Mouse (Mus musculus) limb, embryonic 15.5 days (tissue): ENCODE measurements around the gene Ywhaq. TPM values are rescaled to one million over a fixed set of nuclear protein-coding genes. Genes with fewer than 3 reads are reported as not detected.

Experiments used
- ATAC-seq: fragments of 200-750 bp; cut with Nextera tagmentation; 2 replicates; pipeline ENCODE4 v1.8.0; 2017; ENCODE audit warnings: low read depth, moderate TSS enrichment; ENCODE audit not compliant: insufficient number of reproducible peaks, low FRiP score, low TSS enrichment
- H3K27ac ChIP-seq: fragments of 300-500 bp; sonication (generic); 2 replicates; pipeline ENCODE4 v1.5.1; 2015; ENCODE audit warnings: moderate library complexity, mild to moderate bottlenecking, inconsistent platforms
- H3K27me3 ChIP-seq: fragments of 300-500 bp; sonication (generic); 2 replicates; pipeline ENCODE4 v1.6.1; 2015; ENCODE audit warnings: inconsistent platforms
- H3K36me3 ChIP-seq: fragments of 300-500 bp; sonication (generic); 2 replicates; pipeline ENCODE4 v1.6.1; 2015; ENCODE audit warnings: inconsistent platforms
- H3K4me1 ChIP-seq: fragments of 300-500 bp; sonication (generic); 2 replicates; pipeline ENCODE4 v1.6.1; 2015; ENCODE audit warnings: inconsistent platforms
- H3K4me2 ChIP-seq: fragments of 300-500 bp; sonication (generic); 2 replicates; pipeline ENCODE4 v1.6.1; 2015; ENCODE audit warnings: mild to moderate bottlenecking, inconsistent platforms
- H3K4me3 ChIP-seq: fragments of 300-500 bp; sonication (generic); 2 replicates; pipeline ENCODE4 v1.5.1; 2015; ENCODE audit warnings: mild to moderate bottlenecking, inconsistent platforms
- H3K9ac ChIP-seq: fragments of 300-500 bp; sonication (generic); 2 replicates; pipeline ENCODE4 v1.6.1; 2015; ENCODE audit warnings: inconsistent platforms
- H3K9me3 ChIP-seq: fragments of 300-500 bp; sonication (generic); 2 replicates; pipeline ENCODE4 v1.6.1; 2016; ENCODE audit warnings: inconsistent platforms
- WGBS: fragments of 180-500 bp; shearing (Covaris S2); methylation state at CpG from one replicate; pipeline ENCODE4 v1.1.7; 2015; 5-methylcytosine and 5-hydroxymethylcytosine counted together
- polyA plus RNA-seq: library from polyadenylated mRNA; unstranded; fragments of >200 nt; fragmentation: Nextera tagmentation; extraction: Ambion mirVana; gene quantifications from 2 replicates; pipeline ENCODE4 v1.2.1, GENCODE M21; 2015

The Ywhaq gene
- 499 and 519 TPM in 2 replicates for polyA plus RNA-seq

DNA sequence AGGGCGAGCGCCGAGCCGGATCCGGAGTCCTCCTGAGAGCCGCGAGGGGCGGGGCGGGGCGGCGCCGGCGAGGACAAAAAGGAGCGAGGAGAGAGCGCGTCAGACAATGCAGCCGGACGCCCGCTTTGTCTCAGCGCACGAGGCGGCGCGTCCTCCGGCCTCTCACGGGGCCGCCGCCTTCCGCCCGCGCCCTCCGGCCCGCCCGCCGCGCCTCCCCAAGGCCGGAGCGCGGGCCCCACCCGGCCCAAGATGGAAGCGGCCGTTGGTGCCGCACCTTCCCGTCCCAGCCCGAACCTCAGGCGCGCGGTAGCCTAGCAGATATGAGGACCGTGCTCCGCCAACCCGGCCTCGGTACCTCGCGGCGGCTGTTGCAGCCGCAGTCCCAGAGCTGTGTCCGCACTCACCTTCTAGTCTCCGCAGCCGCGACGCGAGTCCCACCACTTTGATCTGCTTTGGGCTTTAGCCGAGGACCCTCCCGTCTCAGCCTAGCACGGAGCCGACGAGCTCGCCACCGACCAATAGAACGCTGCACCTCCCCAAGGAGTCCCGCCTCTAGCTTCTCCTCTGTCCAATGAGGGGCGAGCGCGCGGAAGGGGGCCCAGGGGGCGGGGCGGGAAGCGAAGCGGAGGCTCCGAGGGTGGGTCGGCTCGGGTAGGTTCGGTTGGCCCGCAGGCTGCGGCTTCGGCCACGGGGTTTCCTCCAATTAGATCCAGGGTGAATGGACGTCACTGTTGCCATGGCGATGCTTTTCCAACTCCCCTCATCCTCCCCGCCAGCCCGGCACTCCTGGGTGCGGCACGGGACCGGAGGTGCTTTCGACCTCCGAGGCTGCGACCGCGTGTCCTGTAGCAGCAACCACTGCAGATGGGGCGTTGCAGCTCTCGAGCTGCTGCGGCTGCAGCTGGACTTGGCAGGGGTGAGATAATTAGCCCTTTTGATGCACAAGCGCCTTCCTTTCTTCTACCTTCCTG is at the start of gene Ywhaq:
Gene Ywhaq, minus strand, starts transcription at position 538 of the 971 bp plus-strand sequence.
- H3K9me3 ChIP-seq = no peaks in the 10 kb centered on the region; the same call in 1 of the 2 replicates
- H3K27me3 ChIP-seq = no peaks in the 10 kb centered on the region
- H3K4me3 ChIP-seq = peak within 1 kb of the TSS; percentile 91
- peak; percentile 100 for ATAC-seq
- H3K9ac ChIP-seq = peak within 1 kb of the TSS; percentile 90
- H3K4me1 ChIP-seq = peaks cover 21% of the 10 kb centered on the region
- WGBS = under 1% methylated on average over 85 of the region's 103 CpGs
- peak within 1 kb of the TSS; percentile 63 for H3K4me2 ChIP-seq
- peaks cover 25% of the 10 kb centered on the region for H3K36me3 ChIP-seq
- H3K27ac ChIP-seq = peak within 1 kb of the TSS; percentile 100

DNA sequence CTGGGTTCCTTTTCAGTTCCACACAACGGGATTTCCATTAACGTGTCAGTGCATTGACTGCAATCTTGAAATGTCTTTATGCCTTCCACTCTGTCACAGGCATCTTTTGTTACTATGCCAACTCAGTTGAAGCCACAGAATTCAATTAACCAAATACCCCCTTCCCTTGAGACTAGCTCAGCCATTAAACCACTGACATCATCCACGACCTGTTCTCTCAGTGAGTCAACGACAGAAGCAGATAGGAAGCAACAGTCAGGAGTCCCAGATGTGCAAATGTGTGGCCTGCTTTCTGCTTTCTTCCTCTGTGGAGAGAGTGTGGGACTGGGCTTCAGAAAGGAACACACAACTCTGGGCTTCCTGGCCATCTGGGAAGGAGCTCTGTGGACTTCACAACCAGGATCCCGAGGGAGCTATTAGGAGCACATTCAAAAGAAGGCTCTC is 46.0 kb upstream of the Ywhaq start:
- Histone ChIP-seq H3K4me2 (no peak overlapping the region), H3K9me3 (no peaks in the 10 kb centered on the region), H3K27ac (no peak overlapping the region), H3K4me1 (no peaks in the 10 kb centered on the region), H3K4me3 (no peak overlapping the region), H3K27me3 (no peaks in the 10 kb centered on the region), H3K9ac (no peak overlapping the region), H3K36me3 (no peaks in the 10 kb centered on the region)
- 52% methylated on average over 5 of the region's 5 CpGs for whole genome bisulfite sequencing
- ATAC-seq = no peak

DNA sequence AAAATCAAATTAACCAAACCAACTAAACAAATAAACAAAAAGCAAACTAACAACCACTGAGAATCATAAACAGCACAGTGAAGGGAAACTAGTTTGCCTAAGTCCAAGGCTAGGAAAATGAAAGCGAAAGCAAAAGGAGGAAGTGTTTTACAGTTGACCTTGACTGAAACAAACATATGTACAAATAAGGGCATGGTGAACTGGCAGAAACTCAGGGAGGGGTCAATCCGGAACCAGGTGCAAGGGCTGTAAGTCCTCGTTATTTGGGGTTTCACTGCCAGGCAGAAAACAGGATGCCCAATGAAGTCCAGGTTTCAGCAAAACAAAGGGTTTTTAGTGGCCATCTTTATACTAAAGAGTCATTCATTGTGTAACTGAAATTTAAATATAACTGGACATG is 45.2 kb upstream of the Ywhaq start:
- no peaks in the 10 kb centered on the region for H3K9me3 ChIP-seq
- H3K9ac ChIP-seq = no peak overlapping the region
- WGBS = 65% methylated on average over 3 of the region's 3 CpGs
- no peak overlapping the region for H3K4me3 ChIP-seq
- H3K4me1 ChIP-seq = no peaks in the 10 kb centered on the region
- no peak overlapping the region for H3K4me2 ChIP-seq
- no peak for ATAC-seq
- no peaks in the 10 kb centered on the region for H3K27me3 ChIP-seq
- H3K27ac ChIP-seq = no peak overlapping the region
- no peaks in the 10 kb centered on the region for H3K36me3 ChIP-seq

DNA sequence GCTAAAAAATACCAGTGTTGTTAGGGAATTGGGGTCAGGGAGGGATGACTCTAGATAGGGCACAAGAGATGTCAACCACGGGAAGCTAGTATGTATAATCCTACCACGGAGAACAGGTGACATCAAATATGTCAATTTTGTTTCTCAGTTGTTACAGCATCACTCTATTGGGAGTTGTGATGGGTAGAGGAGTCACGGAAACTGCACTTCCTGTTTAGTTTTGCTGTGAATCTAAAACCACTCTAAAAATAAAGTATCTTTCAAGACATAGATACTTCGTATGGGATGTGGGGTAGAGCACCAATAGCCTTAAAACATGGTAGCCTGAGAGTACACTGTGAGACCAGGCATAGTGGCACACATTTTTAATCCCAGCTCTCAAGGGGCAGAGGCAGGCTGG is 42.2 kb upstream of the Ywhaq start:
- 84% methylated on average over 4 of the region's 4 CpGs for WGBS
- Histone ChIP-seq H3K9me3 (no peaks in the 10 kb centered on the region), H3K27me3 (no peaks in the 10 kb centered on the region), H3K4me3 (no peak overlapping the region), H3K36me3 (no peaks in the 10 kb centered on the region), H3K4me2 (no peak overlapping the region), H3K4me1 (no peaks in the 10 kb centered on the region), H3K27ac (no peak overlapping the region), H3K9ac (no peak overlapping the region)
- no peak for ATAC-seq

DNA sequence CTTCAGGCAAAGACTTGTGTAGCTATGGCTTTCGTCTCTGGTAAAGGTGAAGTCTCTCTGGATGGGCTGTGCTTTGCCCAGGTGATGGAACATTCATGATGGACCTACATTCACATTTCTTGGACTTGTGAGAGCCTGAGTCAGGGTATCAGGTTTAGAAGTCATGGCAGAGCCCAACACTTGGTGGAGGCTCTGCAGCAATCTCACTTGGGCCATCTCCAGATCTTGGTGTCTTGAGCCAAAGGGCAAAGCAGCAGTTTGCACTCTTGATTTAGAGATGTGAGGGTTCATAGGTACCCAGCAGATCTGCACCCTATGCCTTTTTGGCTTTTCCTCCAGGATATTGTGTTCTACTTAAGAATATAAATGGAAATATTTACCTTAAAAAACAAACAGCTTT is 38.6 kb upstream of the Ywhaq start:
- Histone ChIP-seq H3K9me3 (no peaks in the 10 kb centered on the region), H3K9ac (no peak overlapping the region), H3K27me3 (no peaks in the 10 kb centered on the region), H3K4me1 (no peaks in the 10 kb centered on the region), H3K4me2 (no peak overlapping the region), H3K4me3 (no peak overlapping the region), H3K27ac (no peak overlapping the region), H3K36me3 (no peaks in the 10 kb centered on the region)
- ATAC-seq = no peak
- 85% methylated on average over 1 of the region's 1 CpGs for WGBS

DNA sequence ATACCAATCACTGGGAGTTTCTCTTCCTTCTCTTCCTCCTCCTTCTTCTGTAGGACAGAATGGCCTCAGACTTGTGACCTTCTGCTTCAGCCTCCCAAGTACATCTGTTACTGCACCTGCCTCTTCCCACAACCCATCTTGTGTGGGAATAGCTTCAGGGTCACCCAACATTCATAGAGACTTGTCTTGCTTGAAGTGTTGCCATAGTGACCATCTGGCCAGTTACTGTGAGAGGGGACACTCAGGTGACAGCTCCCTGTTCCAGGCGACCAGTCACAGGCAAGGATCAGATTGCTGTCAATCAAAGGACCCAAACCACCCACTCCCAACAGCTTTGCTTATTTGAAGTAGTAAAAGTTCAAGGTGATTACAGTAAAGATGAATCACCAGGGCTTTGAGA is 34.3 kb upstream of the Ywhaq start:
- Histone ChIP-seq H3K36me3 (no peaks in the 10 kb centered on the region), H3K4me2 (no peak overlapping the region), H3K9ac (no peak overlapping the region), H3K27ac (no peak overlapping the region), H3K4me3 (no peak overlapping the region), H3K9me3 (no peaks in the 10 kb centered on the region), H3K4me1 (0 out of 2 replicates have a peak, but pooled peaks cover 2% of the 10 kb centered on the region), H3K27me3 (no peaks in the 10 kb centered on the region)
- WGBS = 33% methylated on average over 1 of the region's 1 CpGs
- no peak for ATAC-seq

DNA sequence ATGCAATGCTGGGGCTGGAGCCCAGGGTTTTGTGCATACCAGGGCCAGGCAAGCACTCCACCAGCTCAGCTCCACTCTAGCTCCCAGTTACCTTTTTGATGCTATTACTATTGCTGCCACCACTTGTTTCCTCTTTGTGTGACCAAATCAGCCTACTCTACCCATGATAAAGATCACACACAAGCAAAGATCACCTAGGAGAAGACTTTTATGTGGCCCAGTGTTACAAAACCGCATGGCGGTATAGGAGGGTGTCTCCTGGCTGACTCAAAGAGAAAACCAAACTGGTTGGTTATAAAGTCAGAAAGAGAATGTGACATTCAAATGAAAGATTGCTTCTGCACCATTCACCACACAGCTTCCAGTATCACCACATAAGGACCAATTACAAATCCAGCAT is 33.9 kb upstream of the Ywhaq start:
- Histone ChIP-seq H3K4me1 (0 out of 2 replicates have a peak, but pooled peaks cover 2% of the 10 kb centered on the region), H3K36me3 (no peaks in the 10 kb centered on the region), H3K9ac (no peak overlapping the region), H3K9me3 (no peaks in the 10 kb centered on the region), H3K4me2 (no peak overlapping the region), H3K27me3 (no peaks in the 10 kb centered on the region), H3K27ac (no peak overlapping the region), H3K4me3 (no peak overlapping the region)
- 89% methylated on average over 2 of the region's 2 CpGs for WGBS
- ATAC-seq = no peak

DNA sequence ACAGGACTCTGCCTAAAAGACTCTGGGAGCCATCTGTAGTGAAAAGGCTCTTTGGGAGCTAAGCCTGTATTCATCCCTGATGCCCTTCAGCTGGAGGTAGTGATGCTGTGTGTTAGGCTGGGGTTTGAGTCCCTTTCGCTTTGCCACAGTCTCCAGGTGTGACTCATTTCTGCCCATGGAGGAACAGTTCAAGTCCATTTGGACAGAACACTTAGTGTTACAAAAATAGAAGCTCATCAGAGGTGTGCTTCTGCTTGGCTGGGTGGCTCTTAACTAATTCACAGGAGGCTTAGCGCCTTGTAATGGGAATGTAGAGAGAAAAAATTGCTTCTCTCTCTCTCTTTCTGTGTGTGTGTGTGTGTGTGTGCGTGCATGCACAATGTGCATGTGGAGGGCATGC is 26.3 kb upstream of the Ywhaq start:
- no peaks in the 10 kb centered on the region for H3K9me3 ChIP-seq
- H3K27ac ChIP-seq = no peak overlapping the region
- 89% methylated on average over 3 of the region's 3 CpGs for WGBS
- no peak overlapping the region for H3K4me2 ChIP-seq
- no peaks in the 10 kb centered on the region for H3K27me3 ChIP-seq
- no peak for ATAC-seq
- no peak overlapping the region for H3K9ac ChIP-seq
- H3K4me3 ChIP-seq = no peak overlapping the region
- no peaks in the 10 kb centered on the region for H3K36me3 ChIP-seq
- H3K4me1 ChIP-seq = 0 out of 2 replicates have a peak, but pooled peaks cover 2% of the 10 kb centered on the region

DNA sequence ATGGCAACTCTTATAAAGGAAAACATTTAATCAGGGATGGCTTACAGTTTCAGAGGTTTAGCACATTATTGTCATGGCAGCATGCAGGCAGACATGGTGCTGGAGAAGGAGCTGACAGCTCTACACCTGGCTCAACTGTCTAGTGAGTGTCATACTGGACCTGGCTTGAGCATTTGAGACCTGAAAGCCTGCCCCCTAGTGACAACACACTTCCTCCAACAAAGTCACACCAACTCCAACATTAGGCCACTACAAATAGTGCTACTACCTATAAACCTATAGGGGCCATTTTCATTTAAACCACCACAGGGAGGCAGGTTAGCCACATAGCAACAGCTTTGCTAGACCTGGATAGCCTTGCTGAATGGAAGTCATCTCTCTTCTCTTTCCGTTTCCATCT is 24.4 kb upstream of the Ywhaq start:
- no peak overlapping the region for H3K4me3 ChIP-seq
- H3K9ac ChIP-seq = no peak overlapping the region
- 92% methylated on average over 1 of the region's 1 CpGs for WGBS
- no peaks in the 10 kb centered on the region for H3K4me1 ChIP-seq
- no peak for ATAC-seq
- no peak overlapping the region for H3K4me2 ChIP-seq
- no peaks in the 10 kb centered on the region for H3K36me3 ChIP-seq
- H3K27me3 ChIP-seq = no peaks in the 10 kb centered on the region
- no peaks in the 10 kb centered on the region for H3K9me3 ChIP-seq
- H3K27ac ChIP-seq = no peak overlapping the region

DNA sequence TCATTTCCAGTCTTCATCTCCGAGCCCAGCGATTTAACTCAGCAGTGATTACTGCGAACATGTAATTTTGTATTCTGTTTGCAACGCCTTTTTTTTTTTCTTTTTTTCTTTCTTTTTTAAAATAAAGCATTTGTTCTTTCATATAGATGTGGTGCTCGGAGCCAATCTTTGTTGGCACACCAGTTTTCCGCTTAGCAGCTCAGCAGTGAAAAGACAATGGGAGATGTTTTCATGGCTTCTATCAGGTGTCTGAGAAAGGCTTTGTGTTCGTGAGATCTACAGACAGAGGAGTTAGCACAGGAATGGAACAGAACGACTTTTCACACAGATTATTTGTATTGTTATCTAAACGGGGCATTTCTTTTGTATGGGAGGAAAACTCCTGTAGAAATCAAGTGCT is 22.0 kb upstream of the Ywhaq start:
- Histone ChIP-seq H3K4me2 (no peak overlapping the region), H3K27me3 (no peaks in the 10 kb centered on the region), H3K4me1 (no peaks in the 10 kb centered on the region), H3K9ac (no peak overlapping the region), H3K4me3 (no peak overlapping the region), H3K27ac (no peak overlapping the region), H3K36me3 (no peaks in the 10 kb centered on the region), H3K9me3 (no peaks in the 10 kb centered on the region)
- ATAC-seq = no peak
- WGBS = 84% methylated on average over 9 of the region's 9 CpGs

DNA sequence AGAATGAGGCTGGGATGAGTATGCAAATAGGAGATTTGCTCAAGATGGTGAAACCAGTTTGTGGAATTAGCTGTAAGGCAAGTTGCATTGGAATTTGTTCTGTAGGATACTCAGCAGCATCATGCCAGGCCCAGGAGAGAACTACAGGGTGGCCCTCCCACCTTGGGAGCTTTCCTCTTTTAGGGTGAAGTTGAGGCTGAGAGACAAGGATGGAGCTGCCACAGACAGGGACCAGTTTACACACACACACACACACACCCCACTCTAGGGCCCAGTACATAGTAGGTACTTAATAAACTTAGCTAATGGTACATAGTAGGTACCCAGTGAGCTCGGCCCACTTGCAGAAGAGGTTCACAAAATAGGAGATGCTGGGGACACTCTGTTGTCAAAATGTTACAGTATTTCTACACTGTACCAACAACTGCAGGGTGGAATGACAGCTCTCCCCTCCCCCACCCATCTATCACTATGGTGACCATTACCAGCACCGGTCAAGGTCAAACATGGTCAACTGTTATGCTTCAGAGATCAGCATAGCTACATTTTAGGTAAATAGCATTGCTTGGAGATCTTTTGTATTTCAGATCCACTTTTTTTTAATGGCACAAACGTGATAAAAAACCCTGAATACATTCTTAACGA is 21.4 kb upstream of the Ywhaq start:
- no peak overlapping the region for H3K4me3 ChIP-seq
- H3K27me3 ChIP-seq = no peaks in the 10 kb centered on the region
- no peaks in the 10 kb centered on the region for H3K4me1 ChIP-seq
- no peaks in the 10 kb centered on the region for H3K36me3 ChIP-seq
- H3K9ac ChIP-seq = no peak overlapping the region
- WGBS = 81% methylated on average over 4 of the region's 4 CpGs
- H3K9me3 ChIP-seq = no peaks in the 10 kb centered on the region
- no peak overlapping the region for H3K4me2 ChIP-seq
- H3K27ac ChIP-seq = no peak overlapping the region
- ATAC-seq = no peak

DNA sequence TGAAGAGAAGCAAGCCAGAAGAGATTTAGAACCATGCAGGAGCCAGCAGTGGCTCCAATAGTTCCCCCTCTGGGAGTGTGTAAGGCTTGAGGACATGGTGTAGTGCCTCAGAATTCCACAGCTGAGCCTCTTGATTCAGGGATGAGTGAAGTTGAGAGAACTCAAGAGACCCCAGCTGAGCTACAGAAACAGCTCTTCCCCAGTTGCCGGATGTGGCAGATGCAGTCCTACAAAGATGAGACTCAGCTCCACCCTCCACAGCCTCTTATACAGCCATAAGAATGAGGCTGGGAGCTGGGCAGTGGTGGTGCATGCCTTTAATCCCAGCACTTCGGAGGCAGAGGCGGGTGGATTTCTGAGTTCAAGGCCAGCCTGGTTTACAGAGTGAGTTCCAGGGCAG is 20.9 kb upstream of the Ywhaq start:
- Histone ChIP-seq H3K9me3 (no peaks in the 10 kb centered on the region), H3K27me3 (no peaks in the 10 kb centered on the region), H3K9ac (no peak overlapping the region), H3K4me3 (no peak overlapping the region), H3K4me1 (no peaks in the 10 kb centered on the region), H3K36me3 (no peaks in the 10 kb centered on the region), H3K4me2 (no peak overlapping the region), H3K27ac (no peak overlapping the region)
- no peak for ATAC-seq
- 78% methylated on average over 3 of the region's 3 CpGs for WGBS
